Mouse (Mus musculus) v-Abl transformed pro-B cells (cell line): ENCODE measurements around the gene Hoxb8.

Source experiments
- in situ Hi-C, 2 experiments: fragments of 400-800 bp; cut with MboI; formaldehyde crosslinking; loops; one replicate each; pipeline ENCODE4 v1.15.1; 2025; ENCODE audit not compliant: unreplicated experiment in 2 of 2

The Hoxb8 gene

GRCm38 (mm10) chr11:96324965-96325364 is 43.3 kb downstream of the Hoxb8 start:
- in situ Hi-C loops, result no loop called here

GRCm38 (mm10) chr11:96325747-96326212 is 44.1 kb downstream of the Hoxb8 start:
- in situ Hi-C loops, result no loop called here

GRCm38 (mm10) chr11:96326705-96327104 is 45.0 kb downstream of the Hoxb8 start:
- in situ Hi-C loops, result no loop called here

GRCm38 (mm10) chr11:96327122-96327521 is 45.4 kb downstream of the Hoxb8 start:
- in situ Hi-C loops, result no loop called here

GRCm38 (mm10) chr11:96327750-96328149 is 46.0 kb downstream of the Hoxb8 start:
- in situ Hi-C loops, result no loop called here

- in situ Hi-C loops, result no loop called here
Observed at GRCm38 (mm10) chr11:96328605-96329004, 46.9 kb downstream of the Hoxb8 start.

- in situ Hi-C loops, result no loop called here
Observed at GRCm38 (mm10) chr11:96332105-96332504, 50.4 kb downstream of the Hoxb8 start.

GRCm38 (mm10) chr11:96332618-96333032 is 50.9 kb downstream of the Hoxb8 start:
- in situ Hi-C loops, result no loop called here

GRCm38 (mm10) chr11:96333241-96334001 is 51.7 kb downstream of the Hoxb8 start:
- in situ Hi-C loops, result no loop called here

- in situ Hi-C loops, result no loop called here
Observed at GRCm38 (mm10) chr11:96334002-96334364, 52.3 kb downstream of the Hoxb8 start.
